Mouse (Mus musculus): ENCODE results near the gene Maml2.

Gene Maml2

DNA sequence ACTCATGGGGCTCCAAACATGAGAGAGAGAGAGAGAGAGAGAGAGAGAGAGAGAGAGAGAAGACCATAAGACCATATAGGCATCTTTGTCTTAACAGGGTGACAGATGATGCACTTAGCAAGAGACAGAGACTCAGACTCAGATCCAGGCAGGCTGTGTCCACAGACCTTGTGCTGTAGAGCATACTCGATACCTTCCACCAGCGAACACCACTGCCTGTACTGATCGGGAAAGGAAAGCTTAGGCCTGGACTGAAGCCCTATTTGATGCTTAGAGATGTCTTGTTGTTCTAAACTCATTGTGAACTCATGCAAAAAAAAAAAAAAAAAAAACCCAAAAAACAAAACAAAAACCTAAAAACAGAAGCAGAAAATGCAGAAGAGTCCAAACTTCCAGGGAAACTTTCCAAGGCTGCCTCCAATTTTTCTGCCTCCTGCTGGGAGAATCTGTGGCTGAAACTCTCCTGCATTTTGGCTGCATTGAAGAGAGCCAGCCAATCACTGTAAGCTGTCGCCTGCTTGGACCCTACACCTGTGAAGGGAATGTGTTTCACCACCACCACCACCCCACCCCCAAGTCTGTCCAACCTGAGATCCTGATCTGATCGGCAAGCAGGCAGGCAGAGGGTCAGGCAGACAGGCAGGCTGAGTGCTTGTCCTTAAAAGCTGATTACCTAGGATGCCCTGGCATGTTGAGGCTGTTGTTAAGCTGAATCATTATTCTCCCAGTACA, 268.6 kb downstream of the Maml2 start:
- DNase-seq (ENCODE audit: low read depth, low spot score) = no peak

DNA sequence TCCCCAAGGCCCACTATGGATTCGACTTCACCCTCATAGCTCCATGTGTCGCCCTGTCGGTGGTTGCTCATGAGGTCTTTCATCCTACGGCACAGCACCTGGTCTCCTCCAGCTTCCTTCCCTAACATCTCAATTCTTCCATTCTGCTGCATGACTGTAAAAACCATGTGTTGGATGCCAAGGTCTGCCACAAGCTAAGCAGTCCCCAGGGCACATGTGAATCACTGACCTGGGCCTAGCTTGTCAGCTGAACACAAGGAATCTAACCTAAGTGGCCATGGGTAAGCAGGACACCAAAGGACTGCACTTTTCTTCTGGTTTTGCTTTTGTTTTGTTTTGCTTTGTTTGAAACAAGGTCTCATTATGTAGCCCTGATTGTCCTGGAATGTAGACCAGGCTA, 271.3 kb downstream of the Maml2 start:
- no peak for DNase-seq (ENCODE audit: low read depth, low spot score)

DNA sequence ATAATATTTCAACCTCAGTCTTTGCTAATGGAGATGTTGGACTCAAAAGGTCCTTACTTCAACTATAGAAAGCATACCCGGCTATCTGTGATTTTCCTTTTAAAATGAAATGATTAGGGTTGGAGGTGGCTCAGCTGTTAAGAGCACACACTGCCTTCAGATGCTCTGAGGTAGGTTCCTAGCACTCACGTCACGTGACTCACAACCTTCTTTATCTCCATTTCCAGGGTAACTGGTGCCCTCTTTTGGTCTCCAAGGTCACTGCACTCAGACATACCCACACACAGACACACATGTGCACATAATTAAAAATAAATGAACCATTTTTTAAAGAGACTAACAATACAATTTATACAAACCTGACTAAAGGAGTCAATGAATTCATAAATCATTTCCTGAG, 275.1 kb downstream of the Maml2 start:
- no peak for DNase-seq (ENCODE audit: low read depth, low spot score)

DNA sequence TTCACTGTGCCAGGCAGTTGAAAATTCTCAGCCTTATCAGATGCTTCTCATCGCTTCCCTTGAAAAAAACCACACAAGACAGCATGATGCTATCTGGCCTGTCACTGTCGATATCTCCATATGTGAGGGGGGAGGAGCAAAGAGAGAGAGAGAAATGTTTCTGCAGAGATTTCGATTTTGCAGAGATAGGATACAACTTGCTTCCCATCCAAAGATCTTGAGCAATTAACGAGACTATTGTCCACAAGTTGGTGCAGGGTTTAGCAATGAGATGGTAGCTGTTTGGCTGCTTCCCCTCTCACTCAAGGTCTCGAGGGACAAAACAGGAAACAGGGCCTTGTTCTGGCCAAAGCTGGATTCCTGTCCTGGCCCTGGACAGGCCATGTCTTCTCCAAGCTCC, 276.3 kb downstream of the Maml2 start:
- no peak for DNase-seq (ENCODE audit: low read depth, low spot score)

DNA sequence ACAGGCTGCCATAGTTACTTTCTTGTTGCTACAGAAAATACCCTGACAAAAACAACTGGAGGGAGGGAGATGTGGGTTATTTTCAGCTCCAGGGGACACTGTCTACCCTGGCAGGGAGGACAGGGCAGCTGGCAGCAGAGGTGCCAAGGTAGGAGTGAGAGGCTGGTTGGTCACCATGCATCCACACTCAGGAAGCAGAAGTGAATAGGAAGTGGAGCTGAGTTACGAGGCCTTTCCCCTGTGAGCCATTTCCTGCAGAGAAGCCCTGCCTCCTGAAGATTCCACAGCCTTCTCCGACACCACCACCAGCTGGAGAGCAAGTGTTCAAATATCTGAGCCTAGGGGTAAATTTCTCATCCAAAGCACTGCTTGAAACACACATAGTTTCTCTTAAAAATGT, 277.2 kb downstream of the Maml2 start:
- DNase-seq (ENCODE audit: low read depth, low spot score) = no peak

DNA sequence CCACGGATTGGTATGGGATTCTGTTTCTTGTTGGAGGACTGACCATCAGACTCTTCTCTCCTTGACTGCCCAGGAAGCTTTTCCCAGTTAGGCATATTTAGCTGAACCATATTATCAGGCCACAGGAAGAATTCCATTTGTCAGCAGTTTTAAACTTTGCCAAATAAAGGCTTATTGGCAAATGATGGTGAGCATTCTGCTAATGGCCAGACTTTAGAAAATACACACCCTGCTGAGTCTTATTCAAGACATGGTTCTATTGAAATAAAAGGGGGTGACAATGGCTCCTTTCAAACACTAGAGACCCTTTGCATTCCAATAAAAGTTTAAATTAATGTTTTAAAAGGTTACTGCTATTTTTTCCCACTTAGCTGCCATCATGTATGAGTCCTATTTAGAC, 279.4 kb downstream of the Maml2 start:
- no peak for DNase-seq (ENCODE audit: low read depth, low spot score)

DNA sequence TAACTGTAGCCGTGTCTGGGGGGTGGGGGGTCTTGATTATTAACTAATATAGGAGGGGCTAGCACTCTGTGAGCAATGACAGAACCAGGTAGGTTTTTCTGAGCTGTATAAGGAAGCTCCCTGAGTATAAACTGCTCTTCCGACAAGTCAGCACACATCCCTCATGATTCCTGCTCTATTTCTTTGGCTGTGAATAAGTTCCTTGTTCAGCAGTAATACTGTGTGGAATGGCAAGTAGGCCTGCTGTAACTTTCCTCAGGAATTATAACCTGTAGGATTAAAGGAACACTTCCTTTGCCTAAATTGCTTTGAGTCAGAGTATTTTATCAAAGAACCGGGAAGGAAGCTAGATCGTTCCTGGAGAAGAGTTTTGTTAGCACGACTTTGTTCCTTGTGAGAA, 283.4 kb downstream of the Maml2 start:
- no peak for DNase-seq (ENCODE audit: low read depth, low spot score)

DNA sequence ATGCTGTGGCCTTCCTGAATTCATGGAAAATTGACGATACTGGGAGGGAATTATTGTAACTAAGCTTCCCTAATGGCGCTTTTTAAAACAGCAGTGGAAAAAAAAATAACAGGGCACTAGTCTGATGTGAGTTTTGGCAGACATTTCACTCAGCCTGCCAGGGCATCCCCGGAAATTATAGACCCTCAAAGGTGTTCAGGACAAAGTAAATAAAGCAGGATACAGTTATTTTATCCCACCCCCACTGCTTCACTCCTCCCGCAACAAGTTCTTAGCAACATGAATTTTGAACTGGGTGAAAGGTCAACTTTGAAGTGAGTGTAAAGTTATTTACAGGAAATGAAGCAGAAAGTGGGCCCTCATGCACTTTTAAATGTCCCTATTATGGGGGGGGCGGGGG, 286.2 kb downstream of the Maml2 start:
- DNase-seq (ENCODE audit: low read depth, low spot score) = no peak

DNA sequence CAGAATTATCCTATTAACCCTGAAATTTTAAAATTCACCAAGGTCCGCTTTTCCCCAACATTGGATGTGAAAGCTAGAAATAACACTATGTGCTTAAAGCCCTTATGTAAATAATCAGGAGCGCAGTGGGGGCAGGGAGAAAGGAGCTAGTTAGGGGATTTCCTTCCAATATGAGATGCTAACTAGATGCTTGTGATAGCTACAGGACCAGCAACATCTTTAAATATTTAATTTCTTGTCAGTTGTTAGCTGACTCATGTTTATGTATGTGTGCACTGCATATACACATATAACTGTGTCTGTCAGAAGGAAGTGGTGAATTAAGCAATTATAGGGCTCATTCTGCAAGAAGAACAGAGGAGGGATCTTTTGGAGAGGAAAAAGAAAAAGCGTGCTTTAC, 286.7 kb downstream of the Maml2 start:
- DNase-seq (ENCODE audit: low read depth, low spot score) = no peak

DNA sequence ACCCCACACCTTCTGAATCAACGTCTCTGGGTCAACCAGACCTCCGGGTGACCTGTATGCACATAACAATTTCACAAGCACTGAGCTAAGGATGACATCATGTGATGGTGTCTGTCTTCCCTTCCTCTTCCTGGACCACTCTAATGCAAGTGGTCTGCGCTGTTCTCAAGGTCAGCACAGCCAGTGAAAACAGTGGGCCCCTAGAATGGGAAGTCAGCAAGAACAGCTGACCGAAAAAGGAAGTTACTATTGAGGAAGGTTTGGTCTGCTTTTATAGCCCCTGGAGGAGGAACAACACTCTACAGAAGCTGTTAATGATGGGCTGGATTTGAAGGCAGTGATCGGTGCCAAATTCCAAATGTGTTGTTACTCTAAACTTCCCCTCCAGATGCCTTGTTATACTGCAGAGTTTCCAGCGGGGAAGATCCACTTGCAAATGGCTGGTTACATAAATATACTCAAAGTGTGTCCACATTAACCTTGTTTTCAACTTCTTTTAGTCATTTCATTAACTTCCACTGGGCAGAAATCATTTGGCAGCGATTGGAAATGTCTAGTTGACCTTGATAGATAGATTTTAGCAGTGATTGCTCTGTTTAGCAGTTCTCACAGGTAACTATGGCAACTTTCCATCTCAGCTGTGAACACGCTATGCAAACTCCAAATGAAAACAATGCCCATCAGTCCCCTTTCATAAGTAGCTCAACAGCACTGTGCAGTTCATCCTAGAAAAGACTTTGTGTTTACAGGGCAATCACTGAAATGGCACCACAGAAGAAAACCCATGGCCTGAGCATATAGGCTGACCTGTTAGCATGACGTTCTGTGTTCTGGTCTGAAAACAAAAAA, 289.6 kb downstream of the Maml2 start:
- DNase-seq (ENCODE audit: low read depth, low spot score) = no peak

DNA sequence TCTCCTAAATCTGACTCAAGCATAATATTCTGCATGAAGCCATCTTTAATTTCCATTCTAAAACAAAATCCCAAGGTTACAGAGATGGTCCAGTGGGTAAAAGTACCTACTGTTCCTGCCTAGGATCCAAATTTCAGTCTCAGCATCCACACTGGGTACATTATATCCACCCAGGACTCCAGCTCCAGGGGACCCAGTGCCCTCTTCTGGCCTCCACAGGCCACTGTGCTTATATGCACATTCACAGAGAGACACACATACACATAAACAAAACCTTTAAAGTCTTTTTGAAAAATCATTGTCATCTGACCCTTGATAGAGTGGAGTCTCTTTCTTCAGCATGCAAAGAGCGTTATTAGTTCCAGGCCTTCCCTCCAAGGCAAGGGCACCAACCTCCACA, 291.0 kb downstream of the Maml2 start:
- no peak for DNase-seq (ENCODE audit: low read depth, low spot score)

DNA sequence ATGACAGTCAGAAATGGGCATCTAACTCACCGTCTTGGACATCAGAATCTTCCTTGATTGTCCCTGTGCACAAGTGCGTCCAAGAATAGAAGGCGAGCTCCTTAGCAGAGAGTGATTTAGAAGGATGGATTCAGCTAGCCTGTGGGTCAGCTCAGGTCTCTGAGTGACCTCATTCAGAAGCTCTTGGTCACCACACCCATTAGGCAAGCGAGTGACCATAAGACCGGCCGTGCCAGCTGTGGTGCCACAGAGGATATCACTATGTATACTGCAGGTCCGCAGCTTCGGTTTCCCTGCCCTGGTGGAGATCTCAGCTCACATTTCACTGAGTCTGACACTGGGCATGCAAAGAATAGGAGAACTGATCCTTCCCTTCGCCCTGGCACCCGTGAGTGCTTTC, 294.9 kb downstream of the Maml2 start:
- no peak for DNase-seq (ENCODE audit: low read depth, low spot score)

DNA sequence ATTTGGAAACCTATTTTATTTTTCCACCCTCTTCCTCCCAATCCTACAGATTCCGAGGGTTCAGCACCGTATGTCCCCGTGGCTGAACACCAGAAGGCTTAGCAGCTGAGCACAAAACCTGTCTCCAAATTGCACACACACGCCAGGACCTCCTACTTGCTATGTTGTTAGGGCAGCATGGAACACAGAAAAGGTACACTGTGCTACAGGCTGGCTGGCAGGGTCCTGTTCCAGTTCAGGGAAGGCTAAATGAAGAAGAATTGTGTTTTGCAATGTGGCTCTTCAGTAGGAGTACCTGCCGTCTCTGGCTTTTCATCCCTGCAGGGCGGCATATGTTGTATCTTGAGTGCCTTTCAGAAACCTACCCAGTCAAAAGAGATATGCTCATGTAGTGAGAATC, 300.0 kb downstream of the Maml2 start:
- DNase-seq (ENCODE audit: low read depth, low spot score) = no peak

DNA sequence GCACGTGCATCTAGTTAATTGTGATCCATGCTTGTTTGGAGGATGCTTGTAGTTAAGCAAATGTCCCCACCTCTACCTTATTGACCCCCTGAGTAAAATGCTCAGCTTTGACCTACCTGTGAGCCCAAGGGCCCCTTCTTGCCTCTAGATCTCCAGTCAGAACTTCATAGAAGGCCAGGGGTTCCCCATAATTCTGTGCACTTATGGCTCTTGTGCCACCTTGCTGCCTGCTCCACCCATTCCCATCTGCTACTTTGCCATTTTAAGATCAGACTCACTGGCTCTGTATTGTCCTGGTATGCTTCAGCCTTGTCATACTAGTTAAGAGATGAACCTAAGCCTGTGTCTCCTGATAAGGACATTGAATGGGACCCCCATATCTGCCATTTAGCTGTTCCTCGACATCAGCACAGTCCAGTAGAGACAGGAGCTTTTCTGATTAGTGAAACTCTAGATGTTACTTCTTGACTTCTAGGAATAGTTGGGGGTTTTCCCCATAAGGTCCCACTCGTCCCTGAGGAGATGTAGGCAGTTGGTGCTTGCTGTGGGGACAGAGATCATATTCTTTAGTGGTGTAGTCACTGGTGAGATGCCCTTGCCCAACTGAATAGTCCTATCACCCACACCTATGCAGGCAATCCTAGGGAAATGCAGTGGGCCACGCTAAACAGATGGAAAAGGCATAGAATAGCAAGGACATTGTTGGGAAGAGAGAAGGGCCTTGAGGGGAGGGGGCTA, 301.0 kb downstream of the Maml2 start:
- DNase-seq (ENCODE audit: low read depth, low spot score) = no peak

DNA sequence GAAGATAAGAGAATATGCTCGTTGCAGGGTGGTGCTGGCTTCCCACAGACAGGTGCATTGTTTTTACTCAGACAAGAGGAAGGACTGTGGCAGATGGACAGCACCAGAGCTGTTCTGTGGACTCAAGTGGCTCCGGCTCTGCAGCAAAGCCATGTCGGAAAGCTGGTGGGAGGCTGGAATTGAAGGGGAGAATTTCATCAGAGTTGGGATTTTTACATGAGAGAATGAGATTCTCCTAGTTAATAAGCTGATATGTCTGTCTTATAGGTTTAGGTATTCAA, 301.5 kb downstream of the Maml2 start:
- no peak for DNase-seq (ENCODE audit: low read depth, low spot score)

DNA sequence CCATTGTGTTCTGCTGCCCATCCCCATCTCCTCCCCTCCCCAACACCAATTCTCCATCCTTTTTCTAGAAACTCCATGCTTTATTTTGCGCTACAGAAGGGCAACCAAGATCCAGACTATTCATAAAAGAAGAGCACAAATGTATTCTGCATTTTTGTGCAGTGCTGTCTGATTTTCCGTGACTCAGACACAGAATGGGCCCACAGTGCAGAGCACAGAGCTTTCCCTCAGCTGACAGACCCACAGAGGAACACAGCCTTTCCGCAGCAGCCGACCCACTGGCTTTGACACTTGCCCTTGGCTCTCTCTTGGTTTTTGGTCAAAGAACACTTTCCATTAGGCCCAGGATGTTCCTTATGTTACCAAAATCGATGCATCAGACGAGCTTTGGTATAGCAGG, 302.0 kb downstream of the Maml2 start:
- no peak for DNase-seq (ENCODE audit: low read depth, low spot score)

DNA sequence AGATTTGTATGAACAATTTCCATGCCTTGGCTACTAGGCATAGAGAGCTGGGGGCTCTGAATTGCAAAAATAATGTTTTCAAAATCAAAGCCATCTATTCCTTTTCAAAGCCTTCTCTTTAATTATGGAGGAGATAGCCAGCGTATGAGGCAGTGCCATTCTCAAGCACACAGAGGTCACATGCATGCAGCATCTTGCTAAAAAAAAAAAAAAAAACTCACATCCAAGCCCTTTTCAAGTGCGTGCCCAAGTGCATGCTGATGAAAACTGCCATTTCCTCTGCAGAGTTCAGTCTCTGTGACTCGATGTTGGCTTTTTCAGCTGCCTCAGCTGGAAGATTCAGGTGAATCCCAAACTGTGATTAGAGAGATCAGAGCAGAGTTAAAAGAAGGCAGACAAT, 304.0 kb downstream of the Maml2 start:
- DNase-seq (ENCODE audit: low read depth, low spot score) = no peak

DNA sequence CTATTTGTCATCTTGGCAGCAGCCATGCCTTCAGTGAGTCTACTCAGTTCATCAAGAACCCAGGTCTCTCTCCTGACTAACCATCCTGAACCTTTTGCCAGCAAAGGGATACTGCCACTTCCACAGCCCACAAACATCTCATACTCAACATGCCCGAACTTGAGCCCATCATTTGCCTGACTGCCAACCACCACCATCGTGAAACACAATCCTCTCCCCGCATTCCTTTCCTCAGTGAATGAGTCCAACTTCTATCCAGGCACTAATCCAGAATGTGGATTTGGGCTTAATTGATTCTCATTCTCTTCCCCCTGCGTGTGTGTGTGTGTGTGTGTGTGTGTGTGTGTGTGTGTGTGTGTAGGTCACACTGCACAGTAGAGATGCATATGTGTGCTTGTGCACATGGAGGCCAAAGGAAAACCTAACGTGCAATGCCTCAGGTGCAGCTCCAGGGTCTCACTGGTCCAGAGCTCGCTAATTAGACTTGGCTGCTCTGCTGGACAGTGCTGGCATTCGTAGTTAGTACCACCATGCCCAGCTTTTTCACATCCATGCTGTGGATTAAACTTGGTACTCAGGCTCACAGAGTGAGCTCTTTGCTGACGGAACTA, 305.9 kb downstream of the Maml2 start:
- DNase-seq (ENCODE audit: low read depth, low spot score) = no peak

DNA sequence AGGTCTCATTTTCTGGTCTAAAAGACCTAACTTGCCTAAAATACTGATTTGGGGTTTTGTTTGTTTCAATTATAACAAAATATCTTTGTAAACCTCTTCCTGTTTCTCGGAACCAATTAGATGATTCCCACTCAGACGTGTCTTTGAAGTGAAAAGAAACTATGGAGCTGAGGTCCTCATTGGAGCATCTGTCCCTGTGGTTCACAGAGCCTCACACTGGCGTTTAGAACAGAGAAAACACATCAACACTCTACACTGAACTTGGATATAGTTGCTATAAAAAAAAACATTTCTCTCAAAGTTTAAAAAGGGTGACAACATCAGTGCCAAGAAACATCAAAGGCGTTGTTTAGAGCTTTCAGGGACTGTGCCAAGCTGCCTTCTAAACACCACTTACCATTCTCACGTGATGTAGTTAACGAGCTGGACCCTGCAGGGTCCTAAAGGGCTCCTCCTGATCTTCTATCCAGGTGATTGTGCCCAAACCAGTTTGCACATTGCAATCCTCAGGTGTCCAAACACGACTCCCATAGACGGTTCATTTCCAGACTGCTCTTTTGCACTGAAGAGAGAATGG, 309.9 kb downstream of the Maml2 start:
- DNase-seq (ENCODE audit: low read depth, low spot score) = no peak

DNA sequence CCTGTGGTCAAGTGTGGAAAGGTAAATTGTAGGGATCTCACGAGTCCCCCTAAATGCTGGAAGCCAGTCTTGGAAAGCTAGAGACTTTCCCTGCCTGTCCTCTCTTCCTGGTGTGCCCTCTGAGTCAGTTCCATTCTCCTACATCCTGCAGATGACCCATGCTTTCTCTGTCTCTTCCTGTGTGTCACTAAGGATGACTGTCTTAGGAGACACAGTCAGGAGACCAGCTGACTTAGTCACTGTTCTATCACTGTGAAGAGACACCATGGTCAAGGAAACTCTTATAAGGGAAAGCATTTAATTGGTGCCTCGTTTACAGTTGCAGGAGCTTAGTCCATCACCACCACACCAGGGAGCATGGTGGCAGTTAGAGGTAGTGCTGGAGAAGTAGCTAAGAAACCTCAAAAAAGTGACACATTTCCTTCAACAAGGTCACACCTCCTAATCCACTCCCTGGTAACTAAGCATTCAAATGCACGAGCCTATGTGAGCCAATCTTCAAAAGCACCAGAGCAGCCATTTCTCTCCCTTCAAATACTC, 310.8 kb downstream of the Maml2 start:
- no peak for DNase-seq (ENCODE audit: low read depth, low spot score)

DNA sequence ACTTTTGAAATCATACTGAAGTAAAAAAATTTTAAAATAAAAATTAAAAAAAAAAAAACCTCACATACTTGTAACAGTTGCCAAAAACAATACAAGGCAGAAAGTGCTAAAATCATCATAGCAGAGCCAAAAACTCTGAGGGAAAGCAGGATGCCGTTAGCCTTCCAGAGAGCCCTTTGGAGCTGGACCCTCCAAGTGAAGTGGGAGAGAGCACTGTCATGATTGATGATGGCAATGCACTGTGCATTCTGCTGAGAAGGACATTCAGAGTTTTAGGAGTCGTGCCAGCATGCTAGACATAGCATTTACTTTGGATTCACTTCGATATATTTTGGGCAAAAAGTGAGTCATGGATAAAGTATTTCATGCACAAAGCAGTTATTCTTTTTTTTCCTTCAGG, 313.8 kb downstream of the Maml2 start:
- DNase-seq (ENCODE audit: low read depth, low spot score) = no peak

DNA sequence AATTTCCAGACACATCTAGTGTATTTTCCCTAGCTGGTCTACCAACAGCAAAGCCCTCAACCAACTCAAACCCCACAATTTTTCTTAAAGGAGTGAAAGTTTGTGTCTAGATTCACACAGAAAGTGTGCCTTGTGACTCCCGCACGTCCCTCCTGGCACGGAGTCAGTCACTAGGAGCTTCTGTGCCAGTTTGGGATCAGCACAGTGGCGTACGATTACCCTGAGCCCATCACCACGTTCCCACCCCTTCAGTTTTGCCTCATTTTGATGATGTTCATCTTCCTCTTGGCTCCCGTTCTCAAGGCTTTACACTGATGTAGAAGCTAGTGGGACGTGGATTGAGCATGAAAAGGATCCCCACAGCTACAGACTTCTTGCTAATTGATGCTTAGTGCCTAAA, 314.6 kb downstream of the Maml2 start:
- DNase-seq (ENCODE audit: low read depth, low spot score) = no peak

All from brain, embryonic 18.5 days (tissue).